Mouse (Mus musculus): Measurements from ENCODE around the gene Ggt1.

Ggt1 gene

GRCm38 (mm10) chr10:75633048-75633447, 71.6 kb downstream of the Ggt1 start:
- in situ Hi-C loops (cut with MboI) = no loop called here

GRCm38 (mm10) chr10:75633576-75634139, 72.3 kb downstream of the Ggt1 start:
- in situ Hi-C loops (cut with MboI) = no loop called here

- in situ Hi-C loops (cut with MboI) = loop anchor here (5.0 kb wide), 1 partner anchor 47 kb away; the partner anchor contains the start of gene Ggt5
Observed at GRCm38 (mm10) chr10:75634610-75635009, 73.2 kb downstream of the Ggt1 start.

GRCm38 (mm10) chr10:75635019-75635692, 73.8 kb downstream of the Ggt1 start:
- in situ Hi-C loops (cut with MboI) = loop anchor here (5.0 kb wide), 1 partner anchor 48 kb away; the partner anchor contains the start of gene Ggt5

- in situ Hi-C loops (cut with MboI) = loop anchor here (5.0 kb wide), 1 partner anchor 48 kb away; the partner anchor contains the start of gene Ggt5
Observed at GRCm38 (mm10) chr10:75635693-75636055, 74.3 kb downstream of the Ggt1 start.
